Mouse (Mus musculus) kidney, adult 2 months (tissue): ENCODE measurements at regions not wholly inside any gene's neighbourhood (a gene's known extent, or its start where the extent isn't known, plus 50 kb on each side); places are given as distances from the start of the nearest gene placed in this dataset.

ENCODE experiments used
- DNase-seq: peaks from one replicate; pipeline ENCODE4 v3.0.0; 2021
- H3K27ac ChIP-seq: fragments of 200-500 bp; 2 replicates; pipeline ENCODE4 v1.5.1; 2012; ENCODE audit warnings: low read depth, low read length, control low read depth, inconsistent platforms; ENCODE audit not compliant: insufficient read depth
- H3K27me3 ChIP-seq: fragments of 200-500 bp; replicated peaks from 2 replicates; pipeline ENCODE4 v1.6.1; 2012; ENCODE audit warnings: mild to moderate bottlenecking, moderate library complexity, low read length, inconsistent platforms; ENCODE audit not compliant: control insufficient read depth, insufficient read depth
- H3K36me3 ChIP-seq: fragments of 200-500 bp; 2 replicates; pipeline ENCODE4 v1.6.1; 2012; ENCODE audit warnings: mild to moderate bottlenecking, moderate library complexity, low read length, inconsistent platforms; ENCODE audit not compliant: control insufficient read depth, insufficient read depth
- H3K4me1 ChIP-seq: fragments of 200-500 bp; 2 replicates; pipeline ENCODE4 v1.6.1; 2011; ENCODE audit warnings: low read length; ENCODE audit not compliant: control insufficient read depth, insufficient read depth
- H3K4me3 ChIP-seq: fragments of 200-500 bp; 2 replicates; pipeline ENCODE4 v1.5.1; 2011; ENCODE audit warnings: mild to moderate bottlenecking, low read depth, low read length, control low read depth; ENCODE audit not compliant: insufficient read depth
- CTCF ChIP-seq: fragments of 200-500 bp; conservative IDR thresholded peaks from 2 replicates; pipeline ENCODE4 v1.5.1; 2011; ENCODE audit warnings: low read depth, mild to moderate bottlenecking, control low read depth, low read length, moderate library complexity, mixed read lengths; ENCODE audit not compliant: insufficient read depth, insufficient read length
- POLR2A ChIP-seq: fragments of 200-500 bp; IDR thresholded peaks from one replicate; pipeline ENCODE4 v1.6.1; 2011; ENCODE audit warnings: low read depth, low read length, control low read depth
- WGBS: fragments of 180-500 bp; shearing (Covaris S2); methylation state at CpG from one replicate; pipeline ENCODE4 v1.1.7; 2018; 5-methylcytosine and 5-hydroxymethylcytosine counted together

GRCm38 (mm10) chr8:23504704-23505103 is 1093.5 kb downstream of the Mrps31 start:
- H3K27me3 ChIP-seq: no peaks in the 10 kb centered on the region
- H3K4me3 ChIP-seq: no peak overlapping the region
- no peaks in the 10 kb centered on the region for H3K36me3 ChIP-seq
- 35% methylated on average over 10 of the region's 10 CpGs for WGBS
- H3K27ac ChIP-seq: no peak overlapping the region
- TF ChIP-seq CTCF (peak; percentile 64), POLR2A (no peak)
- no peaks in the 10 kb centered on the region for H3K4me1 ChIP-seq
- peak; percentile 68 for DNase-seq

DNA sequence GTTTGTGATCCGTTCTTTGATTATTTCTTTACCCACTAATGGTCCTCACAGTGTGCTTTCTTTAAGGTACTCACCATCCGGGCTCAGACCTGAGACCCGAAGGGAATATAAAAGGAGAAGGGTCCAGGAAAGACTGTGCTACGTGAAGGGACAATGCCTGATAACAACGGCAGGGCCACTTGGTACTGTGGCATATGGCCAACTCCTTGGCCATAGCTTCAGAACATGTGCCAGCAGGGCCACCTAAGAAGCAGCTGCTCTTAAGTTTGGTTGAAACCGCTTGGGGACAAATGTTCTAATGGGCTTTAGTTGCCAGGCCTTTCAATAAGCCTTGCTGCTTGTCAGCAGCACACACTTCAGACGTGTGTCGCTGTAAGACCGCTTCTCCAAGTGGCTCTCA is 1094.1 kb downstream of the Mrps31 start:
- no peaks in the 10 kb centered on the region for H3K36me3 ChIP-seq
- no peak overlapping the region for H3K27ac ChIP-seq
- H3K4me3 ChIP-seq: no peak overlapping the region
- no peaks in the 10 kb centered on the region for H3K27me3 ChIP-seq
- H3K4me1 ChIP-seq: no peaks in the 10 kb centered on the region
- WGBS: 89% methylated on average over 9 of the region's 9 CpGs
- TF ChIP-seq CTCF (no peak), POLR2A (no peak)
- no peak for DNase-seq

GRCm38 (mm10) chr8:23505966-23506365 is 1094.8 kb downstream of the Mrps31 start:
- Histone ChIP-seq H3K27ac (no peak overlapping the region), H3K4me1 (no peaks in the 10 kb centered on the region), H3K36me3 (no peaks in the 10 kb centered on the region), H3K27me3 (no peaks in the 10 kb centered on the region), H3K4me3 (no peak overlapping the region)
- TF ChIP-seq CTCF: no peak
- TF ChIP-seq POLR2A: no peak
- no peak for DNase-seq
- WGBS: 94% methylated on average over 4 of the region's 4 CpGs

DNA sequence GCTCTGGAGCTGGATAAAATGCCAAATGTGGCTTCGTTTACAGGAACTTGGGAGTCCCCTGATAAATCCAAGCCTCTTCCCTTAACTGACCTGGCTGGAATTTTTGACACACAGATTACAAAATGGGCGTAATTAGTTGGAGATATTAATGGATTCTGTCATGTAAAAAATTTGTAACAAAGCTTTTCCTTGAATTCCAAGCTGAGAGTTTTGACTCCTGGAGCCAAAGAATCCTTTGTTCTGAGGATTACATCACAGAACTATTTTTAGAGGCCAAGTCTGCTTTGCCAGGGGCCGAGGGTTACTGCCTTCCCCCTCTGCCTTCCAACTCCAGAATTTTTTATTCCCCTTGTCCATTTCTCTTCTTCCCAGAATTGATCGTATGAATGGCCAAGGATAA is 1096.5 kb downstream of the Mrps31 start:
- no peaks in the 10 kb centered on the region; the same call in 1 of the 2 replicates for H3K27me3 ChIP-seq

GRCm38 (mm10) chr8:23510076-23510475 is 1098.9 kb downstream of the Mrps31 start:
- no peak overlapping the region for H3K4me3 ChIP-seq
- TF ChIP-seq CTCF (no peak), POLR2A (no peak)
- no peaks in the 10 kb centered on the region for H3K4me1 ChIP-seq
- H3K27ac ChIP-seq: no peak overlapping the region
- H3K36me3 ChIP-seq: no peaks in the 10 kb centered on the region
- DNase-seq: no peak
- no peaks in the 10 kb centered on the region; the same call in 1 of the 2 replicates for H3K27me3 ChIP-seq
- 47% methylated on average over 5 of the region's 5 CpGs for WGBS

More for the DNA sequence above, 1096.5 kb downstream of the Mrps31 start:
- WGBS: 55% methylated on average over 4 of the region's 4 CpGs
- TF ChIP-seq CTCF: no peak
- no peak for TF ChIP-seq POLR2A
- Histone ChIP-seq H3K4me3 (no peak overlapping the region), H3K27ac (no peak overlapping the region), H3K4me1 (no peaks in the 10 kb centered on the region), H3K36me3 (no peaks in the 10 kb centered on the region)
- no peak for DNase-seq

DNA sequence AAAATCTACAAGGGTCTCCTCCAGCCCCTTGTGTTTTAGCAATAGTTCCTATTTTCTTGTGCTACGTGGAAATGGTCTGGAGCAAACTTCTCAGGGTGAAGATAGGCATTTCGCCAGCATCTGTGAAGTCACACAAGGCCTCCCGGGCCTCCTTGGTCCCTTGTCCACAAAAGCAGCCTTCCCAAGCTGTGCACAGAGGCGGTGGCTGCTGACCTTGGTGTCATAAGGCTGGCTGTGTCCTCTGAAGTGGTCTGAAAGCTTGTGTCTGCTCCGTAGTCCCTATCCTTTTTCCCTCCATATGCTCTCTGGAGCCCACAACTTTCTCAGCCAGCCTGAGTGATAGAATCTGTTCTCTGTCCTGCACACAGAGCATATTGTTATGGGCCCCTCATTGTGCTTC is 1099.4 kb downstream of the Mrps31 start:
- 65% methylated on average over 5 of the region's 5 CpGs for WGBS
- H3K4me1 ChIP-seq: no peaks in the 10 kb centered on the region
- no peak overlapping the region for H3K27ac ChIP-seq
- no peaks in the 10 kb centered on the region for H3K36me3 ChIP-seq
- TF ChIP-seq POLR2A (no peak), CTCF (no peak)
- no peak overlapping the region for H3K4me3 ChIP-seq
- no peaks in the 10 kb centered on the region; the same call in 1 of the 2 replicates for H3K27me3 ChIP-seq
- DNase-seq: no peak

- WGBS: 77% methylated on average over 1 of the region's 1 CpGs
- Histone ChIP-seq H3K36me3 (no peaks in the 10 kb centered on the region), H3K27ac (no peak overlapping the region), H3K4me1 (no peaks in the 10 kb centered on the region), H3K27me3 (no peaks in the 10 kb centered on the region; the same call in 1 of the 2 replicates), H3K4me3 (no peak overlapping the region)
- TF ChIP-seq CTCF (no peak), POLR2A (no peak)
- no peak for DNase-seq
Observed at GRCm38 (mm10) chr8:23511264-23511663, 1100.1 kb downstream of the Mrps31 start.
